Comparison of ENCODE assay signal across 14 mouse cellular contexts in the genomic region with DNA sequence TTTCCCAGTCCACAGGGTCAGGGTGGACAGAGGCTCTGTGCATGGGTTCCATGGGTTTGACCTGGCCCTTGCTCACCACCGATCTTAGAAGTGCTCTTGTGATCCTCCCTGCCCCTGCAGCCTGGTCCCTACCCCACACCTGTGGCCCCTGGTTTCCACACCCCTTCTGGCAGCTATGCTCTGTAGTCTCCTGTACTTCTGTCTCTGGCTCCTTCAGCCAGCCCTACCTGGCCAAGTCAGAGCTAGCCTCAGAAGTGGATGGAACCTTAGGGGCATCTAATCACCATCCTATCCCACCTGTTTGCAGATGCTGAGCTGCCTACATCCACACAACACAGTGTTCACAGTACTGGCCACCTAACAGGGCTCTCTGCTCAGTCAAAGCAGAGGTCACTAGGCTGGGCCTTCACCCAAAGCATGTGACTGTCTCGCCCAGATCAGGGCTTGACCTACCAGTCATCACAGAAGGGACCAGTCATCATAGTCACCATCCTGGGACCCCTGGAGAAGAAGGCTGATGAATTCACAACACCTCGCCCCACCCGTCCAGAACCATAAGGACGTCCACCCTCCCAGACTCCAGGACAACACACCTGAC.
"Had no signal": no experiment of that assay in that cellular context is flagged by ENCODE, and none has a peak within 500 bp of the region (broad histone marks: within the 10 kb centered on the region; RNA-seq: fewer than 3 reads in every experiment).

No protein-coding gene starts in this region.

- H3K4me2 ChIP-seq: kidney, embryonic 15.5 days; liver, embryonic 13.5 days; lung, embryonic 15.5 days; midbrain, embryonic 12.5 days had no signal

- H3K36me3 ChIP-seq: limb, embryonic 10.5 days; lung, embryonic 15.5 days; midbrain, embryonic 12.5 days had no signal

- DNase-seq: kidney, adult 18-20 months; kidney, postnatal 4 days; liver, embryonic 13.5 days; liver, postnatal 0 days; lung, postnatal 14 days; right cerebral cortex, postnatal 14 days; thymus, postnatal 36 days had no signal

- H3K27ac ChIP-seq: kidney, embryonic 15.5 days; left cerebral cortex, adult 2 months; limb, embryonic 10.5 days; macrophage; midbrain, embryonic 12.5 days had no signal

- ATAC-seq: liver, postnatal 0 days had no signal

- H3K9ac ChIP-seq: kidney, embryonic 15.5 days; liver, embryonic 13.5 days; liver, postnatal 0 days; lung, embryonic 15.5 days; midbrain, embryonic 12.5 days had no signal

- H3K27me3 ChIP-seq: kidney, embryonic 15.5 days; liver, embryonic 13.5 days; lung, embryonic 15.5 days; megakaryocyte, embryonic 14.5 days; midbrain, embryonic 12.5 days had no signal

- H3K9me3 ChIP-seq: kidney, embryonic 15.5 days; limb, embryonic 10.5 days; liver, embryonic 13.5 days; lung, embryonic 15.5 days; megakaryocyte, embryonic 14.5 days; midbrain, embryonic 12.5 days had no signal

- H3K4me3 ChIP-seq: kidney, embryonic 15.5 days; left cerebral cortex, adult 2 months; limb, embryonic 10.5 days; liver, embryonic 13.5 days; lung, embryonic 15.5 days; megakaryocyte, embryonic 14.5 days; midbrain, embryonic 12.5 days had no signal
